In genomic region chr11:79055161-79055560, GRCm38 (mm10) we compare ENCODE assay signal across 9 mouse cellular contexts.
A peak's percentile ranks its signal among the peaks of the same experiment; 100 is the strongest.
DNase-seq lines count a peak whose midpoint lies in the region; ATAC-seq lines count a peak whose summit lies in the region.
"Had no signal": no experiment of that assay in that cellular context is flagged by ENCODE, and none has a peak within 500 bp of the region (broad histone marks: within the 10 kb centered on the region; RNA-seq: fewer than 3 reads in every experiment).

No protein-coding gene starts in this region.

- H3K27ac ChIP-seq in intestine, embryonic 14.5 days (ENCODE audit: low read depth) = peak overlapping the region; percentile 54; the same call in 1 of the 2 replicates
- no peak overlapping the region for H3K27ac ChIP-seq in intestine, embryonic 15.5 days
- peak overlapping the region; percentile 8; the same call in 1 of the 2 replicates for H3K27ac ChIP-seq in limb, embryonic 11.5 days (replicated peaks; ENCODE audit: low read depth, low read length)

- H3K36me3 ChIP-seq in intestine, embryonic 14.5 days (ENCODE audit: control insufficient read depth, insufficient read depth, low read length) = no peaks in the 10 kb centered on the region
- no peaks in the 10 kb centered on the region for H3K36me3 ChIP-seq in intestine, embryonic 15.5 days
- H3K36me3 ChIP-seq in limb, embryonic 11.5 days (ENCODE audit: control insufficient read depth, insufficient read depth, low read length) = no peaks in the 10 kb centered on the region

- H3K9ac ChIP-seq in intestine, embryonic 14.5 days (ENCODE audit: low read length) = no peak overlapping the region
- no peak overlapping the region for H3K9ac ChIP-seq in intestine, embryonic 15.5 days
- H3K9ac ChIP-seq in limb, embryonic 11.5 days (ENCODE audit: low read length) = no peak overlapping the region

- H3K9me3 ChIP-seq in intestine, embryonic 14.5 days (ENCODE audit: control insufficient read depth, low read length) = no peaks in the 10 kb centered on the region
- no peaks in the 10 kb centered on the region for H3K9me3 ChIP-seq in intestine, embryonic 15.5 days
- no peaks in the 10 kb centered on the region for H3K9me3 ChIP-seq in limb, embryonic 11.5 days (ENCODE audit: control insufficient read depth, low read length)

- H3K4me1 ChIP-seq in intestine, embryonic 14.5 days (replicated peaks; ENCODE audit: control insufficient read depth, insufficient read depth, low read length) = 0 out of 2 replicates have a peak, but pooled peaks cover 10% of the 10 kb centered on the region
- H3K4me1 ChIP-seq in intestine, embryonic 15.5 days (replicated peaks) = peaks cover 19% of the 10 kb centered on the region
- peaks cover 14% of the 10 kb centered on the region for H3K4me1 ChIP-seq in limb, embryonic 11.5 days (ENCODE audit: control insufficient read depth, insufficient read depth, low read length)

- H3K4me2 ChIP-seq in intestine, embryonic 14.5 days (ENCODE audit: low read length) = no peak overlapping the region
- H3K4me2 ChIP-seq in intestine, embryonic 15.5 days (replicated peaks) = no peak overlapping the region
- H3K4me2 ChIP-seq in limb, embryonic 11.5 days (ENCODE audit: low read depth, severe bottlenecking) = no peak overlapping the region

- H3K27me3 ChIP-seq in intestine, embryonic 14.5 days (replicated peaks; ENCODE audit: control insufficient read depth, insufficient read depth, low read length) = no peaks in the 10 kb centered on the region
- H3K27me3 ChIP-seq in intestine, embryonic 15.5 days (replicated peaks) = no peaks in the 10 kb centered on the region
- H3K27me3 ChIP-seq in limb, embryonic 11.5 days (ENCODE audit: control insufficient read depth, insufficient read depth, low read length) = no peaks in the 10 kb centered on the region

- 72% methylated on average over 8 of the region's 8 CpGs for WGBS in intestine, embryonic 14.5 days
- 77% methylated on average over 8 of the region's 8 CpGs for WGBS in intestine, embryonic 15.5 days
- 67% methylated on average over 8 of the region's 8 CpGs for WGBS in limb, embryonic 11.5 days

- DNase-seq in intestine, embryonic 14.5 days (ENCODE audit: low spot score) = no peak
- peak; percentile 38 for DNase-seq in retina, postnatal 1 day
- DNase-seq in retina, embryonic 14.5 days (ENCODE audit: low spot score) = no peak
- DNase-seq in limb, embryonic 11.5 days (ENCODE audit: low spot score) = no peak
- no peak for DNase-seq in adrenal gland, postnatal 14 days
- DNase-seq in testis, postnatal 10 days (ENCODE audit: low spot score) = no peak
- DNase-seq in right cerebral cortex, adult 18-20 months = no peak

- H3K4me3 ChIP-seq in intestine, embryonic 14.5 days (ENCODE audit: low read depth, low read length) = no peak overlapping the region
- no peak overlapping the region for H3K4me3 ChIP-seq in intestine, embryonic 15.5 days (replicated peaks)
- no peak overlapping the region for H3K4me3 ChIP-seq in limb, embryonic 11.5 days (ENCODE audit: low read depth, low read length)

- ATAC-seq in intestine, embryonic 14.5 days (replicated peaks; ENCODE audit: low FRiP score, low TSS enrichment, low read depth) = no peak; the same call in 1 of the 2 replicates
- ATAC-seq in intestine, embryonic 15.5 days = no peak
- no peak for ATAC-seq in limb, embryonic 11.5 days (ENCODE audit: insufficient number of reproducible peaks, low FRiP score, low TSS enrichment, low read depth)
- ATAC-seq: hindbrain, embryonic 16.5 days had no signal
